Mouse (Mus musculus) WW6 (cell line): Measurements from ENCODE around the gene Sox9.
A peak's percentile ranks its signal among the peaks of the same experiment; 100 is the strongest.

Source experiments
- DNase-seq: peaks from one replicate; pipeline ENCODE4 v3.0.0-alpha.2; 2013; ENCODE audit warnings: low read depth, low spot score

Gene Sox9

GRCm38 (mm10) chr11:112781994-112782356, at the start of gene Sox9:
Gene Sox9 (plus strand): TSS chr11:112782224.
- DNase-seq: peak; percentile 74

- no peak for DNase-seq
Measured at GRCm38 (mm10) chr11:112732401-112732800, 49.6 kb upstream of the Sox9 start.

GRCm38 (mm10) chr11:112737071-112737470, 45.0 kb upstream of the Sox9 start:
- DNase-seq: no peak

- DNase-seq: no peak
Measured at GRCm38 (mm10) chr11:112739681-112740080, 42.3 kb upstream of the Sox9 start.

GRCm38 (mm10) chr11:112756516-112756915, 25.5 kb upstream of the Sox9 start:
- DNase-seq: no peak

GRCm38 (mm10) chr11:112758056-112758455, 24.0 kb upstream of the Sox9 start:
- DNase-seq: no peak

GRCm38 (mm10) chr11:112766956-112767355, 15.1 kb upstream of the Sox9 start:
- no peak for DNase-seq

- DNase-seq: no peak
Measured at GRCm38 (mm10) chr11:112767531-112768041, 14.4 kb upstream of the Sox9 start.

GRCm38 (mm10) chr11:112772791-112773355, 9.2 kb upstream of the Sox9 start:
- DNase-seq: no peak

GRCm38 (mm10) chr11:112779762-112780161, 2.3 kb upstream of the Sox9 start:
- no peak for DNase-seq

GRCm38 (mm10) chr11:112780394-112780920, 1.6 kb upstream of the Sox9 start:
- DNase-seq: no peak

- no peak for DNase-seq
Measured at GRCm38 (mm10) chr11:112781035-112781911, 751 bp upstream of the Sox9 start.

- DNase-seq: no peak
Measured at GRCm38 (mm10) chr11:112782357-112783121, 515 bp downstream of the Sox9 start.

- no peak for DNase-seq
Measured at GRCm38 (mm10) chr11:112783401-112784346, 1.6 kb downstream of the Sox9 start.

GRCm38 (mm10) chr11:112784347-112784902, 2.4 kb downstream of the Sox9 start:
- DNase-seq: no peak

- no peak for DNase-seq
Measured at GRCm38 (mm10) chr11:112784903-112785381, 2.9 kb downstream of the Sox9 start.

- no peak for DNase-seq
Measured at GRCm38 (mm10) chr11:112785581-112785980, 3.6 kb downstream of the Sox9 start.

- DNase-seq: no peak
Measured at GRCm38 (mm10) chr11:112786427-112786826, 4.4 kb downstream of the Sox9 start.

- no peak for DNase-seq
Measured at GRCm38 (mm10) chr11:112788296-112788695, 6.3 kb downstream of the Sox9 start.

GRCm38 (mm10) chr11:112796379-112796778, 14.4 kb downstream of the Sox9 start:
- DNase-seq: no peak
